Mouse (Mus musculus) E14TG2a.4 (cell line): Measurements from ENCODE around the gene Tmem106a.

ENCODE experiments used
- CTCF ChIP-seq: conservative IDR thresholded peaks from 2 replicates; pipeline ENCODE4 v1.5.1; 2014; ENCODE audit warnings: low read length
- NANOG ChIP-seq: IDR thresholded peaks from 2 replicates; pipeline ENCODE4 v1.6.1; 2014; ENCODE audit warnings: borderline replicate concordance, low read length, mixed read lengths
- POU5F1 ChIP-seq: IDR thresholded peaks from 2 replicates; pipeline ENCODE4 v1.6.1; 2014; ENCODE audit warnings: low read length, borderline replicate concordance

DNA sequence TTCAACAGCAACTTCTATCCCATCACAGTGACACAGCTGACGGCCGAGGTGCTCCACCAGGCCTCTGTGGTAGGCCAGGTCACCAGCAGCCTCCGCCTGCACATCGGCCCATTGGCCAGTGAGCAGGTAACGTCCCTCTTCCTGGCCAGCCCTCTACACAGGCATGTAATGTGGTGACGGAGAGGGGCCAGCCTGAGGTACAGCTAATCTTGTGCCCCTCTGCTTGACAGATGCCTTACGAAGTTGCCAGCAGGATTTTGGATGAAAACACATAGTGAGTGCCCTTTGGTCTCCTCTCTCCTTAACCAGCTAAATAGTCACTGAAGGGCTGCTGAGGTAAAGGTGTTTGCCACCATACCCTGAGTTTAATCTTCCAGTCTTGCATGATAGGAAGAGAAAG, 6.8 kb downstream of the Tmem106a start:
- TF ChIP-seq CTCF, result no peak
- TF ChIP-seq POU5F1, result no peak
- TF ChIP-seq NANOG, result no peak
